Mouse (Mus musculus): ENCODE measurements around the gene Spns1. TPM values are rescaled to one million over a fixed set of nuclear protein-coding genes. Genes with fewer than 3 reads are reported as not detected.

Spns1 gene
- polyA plus RNA-seq, 1 experiment from 2014 or later: 47.7 TPM

DNA sequence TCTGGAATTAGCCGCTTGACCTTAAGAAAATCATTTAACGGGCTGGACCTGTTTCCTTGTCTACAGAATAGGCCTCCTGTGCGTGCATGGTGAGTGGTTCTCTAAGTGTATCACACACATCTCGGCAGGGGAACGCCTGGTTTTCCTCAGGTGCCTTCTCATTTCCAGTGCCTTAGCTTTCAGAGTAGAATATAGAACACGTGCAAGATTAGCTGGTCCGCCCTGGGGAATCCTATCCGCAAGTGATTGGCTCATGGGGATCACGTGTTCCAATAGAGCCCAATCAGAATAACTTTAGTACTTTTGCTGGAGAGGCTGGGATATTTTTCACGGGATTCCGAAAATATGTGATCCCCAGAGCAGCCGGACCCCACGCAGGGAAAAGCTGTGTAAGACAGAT, 18.2 kb downstream of the Spns1 start:
- 66% methylated on average over 13 of the region's 13 CpGs for WGBS
- H3K27me3 ChIP-seq (replicated peaks; ENCODE audit: control insufficient read depth, insufficient read depth, low read length): no peaks in the 10 kb centered on the region
- no peak for TF ChIP-seq CTCF (IDR thresholded peaks at IDR 0.05; ENCODE audit: low read depth)
- H3K4me1 ChIP-seq (replicated peaks; ENCODE audit: control insufficient read depth, insufficient read depth, low read length): no peaks in the 10 kb centered on the region
- 0 out of 2 replicates have a peak, but pooled peaks cover 4% of the 10 kb centered on the region for H3K36me3 ChIP-seq (ENCODE audit: control insufficient read depth, insufficient read depth)
- no peak overlapping the region for H3K27ac ChIP-seq (ENCODE audit: low read depth, low read length)
- H3K9ac ChIP-seq (ENCODE audit: low read depth, low read length): no peak overlapping the region
- no peak for ATAC-seq
- no peak overlapping the region for H3K4me3 ChIP-seq (ENCODE audit: low read depth, low read length)
- no peak overlapping the region for H3K4me2 ChIP-seq (replicated peaks; ENCODE audit: low read depth)
- H3K9me3 ChIP-seq (ENCODE audit: control insufficient read depth): no peaks in the 10 kb centered on the region

- Histone ChIP-seq H3K27me3 (replicated peaks; ENCODE audit: control insufficient read depth, insufficient read depth, low read length) (no peaks in the 10 kb centered on the region), H3K36me3 (ENCODE audit: control insufficient read depth, insufficient read depth) (no peaks in the 10 kb centered on the region), H3K4me3 (ENCODE audit: low read depth, low read length) (no peak overlapping the region), H3K4me1 (replicated peaks; ENCODE audit: control insufficient read depth, insufficient read depth, low read length) (no peaks in the 10 kb centered on the region), H3K9me3 (ENCODE audit: control insufficient read depth) (no peaks in the 10 kb centered on the region), H3K4me2 (replicated peaks; ENCODE audit: low read depth) (no peak overlapping the region), H3K27ac (ENCODE audit: low read depth, low read length) (no peak overlapping the region), H3K9ac (ENCODE audit: low read depth, low read length) (no peak overlapping the region)
- ATAC-seq: no peak
- WGBS: 96% methylated on average over 9 of the region's 9 CpGs
- TF ChIP-seq CTCF (IDR thresholded peaks at IDR 0.05; ENCODE audit: low read depth): no peak
These were observed 18.8 kb downstream of the Spns1 start for GRCm38 (mm10) chr7:126358413-126358812.

DNA sequence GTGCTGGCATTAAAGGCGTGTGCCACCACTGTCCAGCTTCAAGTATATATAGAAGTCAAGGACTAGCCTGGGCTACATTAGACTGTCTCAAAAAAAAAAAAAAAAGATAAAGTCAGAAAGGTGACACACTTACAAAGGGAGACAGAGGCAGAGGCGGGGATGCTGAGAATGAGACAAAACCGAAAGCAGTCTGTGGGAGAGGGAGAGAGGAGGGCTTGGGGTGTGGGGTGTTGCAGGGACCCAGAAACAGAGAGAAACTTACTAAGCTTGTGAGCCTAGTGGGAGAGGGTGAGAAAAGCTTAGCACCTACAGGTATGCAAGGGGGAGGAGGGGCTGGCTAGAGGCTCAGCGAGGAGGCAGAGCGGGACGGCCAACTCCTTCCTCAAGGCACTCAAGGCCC, 19.4 kb downstream of the Spns1 start:
- no peaks in the 10 kb centered on the region for H3K36me3 ChIP-seq (ENCODE audit: control insufficient read depth, insufficient read depth)
- H3K9me3 ChIP-seq (ENCODE audit: control insufficient read depth): no peaks in the 10 kb centered on the region
- H3K9ac ChIP-seq (ENCODE audit: low read depth, low read length): no peak overlapping the region
- TF ChIP-seq CTCF (IDR thresholded peaks at IDR 0.05; ENCODE audit: low read depth): no peak
- H3K4me1 ChIP-seq (replicated peaks; ENCODE audit: control insufficient read depth, insufficient read depth, low read length): no peaks in the 10 kb centered on the region
- H3K27me3 ChIP-seq (replicated peaks; ENCODE audit: control insufficient read depth, insufficient read depth, low read length): no peaks in the 10 kb centered on the region
- H3K4me3 ChIP-seq (ENCODE audit: low read depth, low read length): no peak overlapping the region
- ATAC-seq: no peak
- H3K4me2 ChIP-seq (replicated peaks; ENCODE audit: low read depth): no peak overlapping the region
- 87% methylated on average over 6 of the region's 6 CpGs for WGBS
- H3K27ac ChIP-seq (ENCODE audit: low read depth, low read length): no peak overlapping the region

- H3K4me2 ChIP-seq (replicated peaks; ENCODE audit: low read depth): no peak overlapping the region
- no peaks in the 10 kb centered on the region for H3K9me3 ChIP-seq (ENCODE audit: control insufficient read depth)
- H3K27me3 ChIP-seq (replicated peaks; ENCODE audit: control insufficient read depth, insufficient read depth, low read length): no peaks in the 10 kb centered on the region
- no peaks in the 10 kb centered on the region for H3K36me3 ChIP-seq (ENCODE audit: control insufficient read depth, insufficient read depth)
- no peak for TF ChIP-seq CTCF (IDR thresholded peaks at IDR 0.05; ENCODE audit: low read depth)
- no peak overlapping the region for H3K9ac ChIP-seq (ENCODE audit: low read depth, low read length)
- no peak overlapping the region for H3K27ac ChIP-seq (ENCODE audit: low read depth, low read length)
- WGBS: 43% methylated on average over 7 of the region's 7 CpGs
- H3K4me1 ChIP-seq (replicated peaks; ENCODE audit: control insufficient read depth, insufficient read depth, low read length): no peaks in the 10 kb centered on the region
- no peak for ATAC-seq
- H3K4me3 ChIP-seq (ENCODE audit: low read depth, low read length): no peak overlapping the region
These were observed 20.3 kb downstream of the Spns1 start for GRCm38 (mm10) chr7:126356793-126357591.

GRCm38 (mm10) chr7:126355847-126356597, 21.2 kb downstream of the Spns1 start:
- no peak for ATAC-seq
- Histone ChIP-seq H3K27me3 (replicated peaks; ENCODE audit: control insufficient read depth, insufficient read depth, low read length) (no peaks in the 10 kb centered on the region), H3K9me3 (ENCODE audit: control insufficient read depth) (no peaks in the 10 kb centered on the region), H3K4me2 (replicated peaks; ENCODE audit: low read depth) (no peak overlapping the region), H3K27ac (ENCODE audit: low read depth, low read length) (no peak overlapping the region), H3K4me3 (ENCODE audit: low read depth, low read length) (no peak overlapping the region), H3K9ac (ENCODE audit: low read depth, low read length) (no peak overlapping the region), H3K36me3 (ENCODE audit: control insufficient read depth, insufficient read depth) (no peaks in the 10 kb centered on the region), H3K4me1 (replicated peaks; ENCODE audit: control insufficient read depth, insufficient read depth, low read length) (no peaks in the 10 kb centered on the region)
- WGBS: 38% methylated on average over 5 of the region's 5 CpGs
- TF ChIP-seq CTCF (IDR thresholded peaks at IDR 0.05; ENCODE audit: low read depth): no peak

- no peaks in the 10 kb centered on the region for H3K4me1 ChIP-seq (replicated peaks; ENCODE audit: control insufficient read depth, insufficient read depth, low read length)
- H3K9ac ChIP-seq (ENCODE audit: low read depth, low read length): no peak overlapping the region
- H3K27ac ChIP-seq (ENCODE audit: low read depth, low read length): no peak overlapping the region
- WGBS: 42% methylated on average over 14 of the region's 14 CpGs
- no peak for TF ChIP-seq CTCF (IDR thresholded peaks at IDR 0.05; ENCODE audit: low read depth)
- H3K36me3 ChIP-seq (ENCODE audit: control insufficient read depth, insufficient read depth): no peaks in the 10 kb centered on the region
- no peaks in the 10 kb centered on the region for H3K9me3 ChIP-seq (ENCODE audit: control insufficient read depth)
- ATAC-seq: no peak
- no peak overlapping the region for H3K4me2 ChIP-seq (replicated peaks; ENCODE audit: low read depth)
- H3K4me3 ChIP-seq (ENCODE audit: low read depth, low read length): no peak overlapping the region
- no peaks in the 10 kb centered on the region for H3K27me3 ChIP-seq (replicated peaks; ENCODE audit: control insufficient read depth, insufficient read depth, low read length)
These were observed 22.3 kb downstream of the Spns1 start for GRCm38 (mm10) chr7:126354738-126355614.
